Mouse (Mus musculus) myocyte (in vitro differentiated cells): ENCODE measurements around the gene Kat7.

Experiments
- MYOG ChIP-seq, 3 experiments: IDR thresholded peaks; one replicate each; pipeline ENCODE4 v1.6.1; 2011; ENCODE audit warnings: control low read depth in 2 of 3, low read depth in 2 of 3, mild to moderate bottlenecking in 2 of 3; ENCODE audit not compliant: insufficient read length in 2 of 3, control insufficient read depth in 1 of 3, insufficient read depth in 1 of 3
- POLR2A ChIP-seq: IDR thresholded peaks from one replicate; pipeline ENCODE4 v1.6.1; 2011; ENCODE audit warnings: low read depth, mild to moderate bottlenecking, control low read depth, moderate library complexity; ENCODE audit not compliant: insufficient read length
- POLR2AphosphoS2 ChIP-seq: IDR thresholded peaks from one replicate; pipeline ENCODE4 v1.6.1; 2011; ENCODE audit warnings: low read depth, control low read depth; ENCODE audit not compliant: insufficient read length
- USF1 ChIP-seq: IDR thresholded peaks from one replicate; pipeline ENCODE4 v1.6.1; 2011; ENCODE audit warnings: low read depth, mild to moderate bottlenecking, control low read depth, moderate library complexity

GRCm38 (mm10) chr11:95274613-95275012 is 35.4 kb downstream of the Kat7 start:
- no peak for TF ChIP-seq POLR2A
- TF ChIP-seq USF1: no peak
- no peak for TF ChIP-seq MYOG (IDR thresholded peaks at IDR 0.05; ENCODE audit: control insufficient read depth in 1 of 3, insufficient read depth in 1 of 3, insufficient read length in 2 of 3, low read depth in 2 of 3)
- TF ChIP-seq POLR2AphosphoS2: no peak
